Mouse (Mus musculus) ES-E14 (cell line): Measurements from ENCODE around the gene Tmem208.

Source experiments
- CHD2 ChIP-seq: IDR thresholded peaks from 2 replicates; pipeline ENCODE4 v1.6.1; 2014; ENCODE audit warnings: mild to moderate bottlenecking, low read depth, low read length, inconsistent platforms
- MAFK ChIP-seq: IDR thresholded peaks from 2 replicates; pipeline ENCODE4 v1.6.1; 2014; ENCODE audit warnings: mild to moderate bottlenecking, low read depth, low read length, inconsistent platforms; ENCODE audit not compliant: insufficient read depth
- ZC3H11A ChIP-seq: IDR thresholded peaks from 2 replicates; pipeline ENCODE4 v1.6.1; 2012; ENCODE audit warnings: low read depth, mild to moderate bottlenecking, inconsistent platforms, low read length, borderline replicate concordance
- ZNF384 ChIP-seq: IDR thresholded peaks from 2 replicates; pipeline ENCODE4 v1.6.1; 2012; ENCODE audit warnings: low read depth, low read length, inconsistent platforms

- TF ChIP-seq MAFK (no peak), ZC3H11A (no peak), ZNF384 (no peak), CHD2 (no peak)
Measured at GRCm38 (mm10) chr8:105347428-105348221, 21.5 kb downstream of the Tmem208 start, which contains the start of gene Fhod1.
